Mouse (Mus musculus): ENCODE data around the gene Vat1. TPM values are rescaled to one million over a fixed set of nuclear protein-coding genes. Genes with fewer than 3 reads are reported as not detected.

Vat1 gene
- total and polyA plus RNA-seq, 3 experiments, result 14.9 to 49.4 (median 29.9) TPM

DNA sequence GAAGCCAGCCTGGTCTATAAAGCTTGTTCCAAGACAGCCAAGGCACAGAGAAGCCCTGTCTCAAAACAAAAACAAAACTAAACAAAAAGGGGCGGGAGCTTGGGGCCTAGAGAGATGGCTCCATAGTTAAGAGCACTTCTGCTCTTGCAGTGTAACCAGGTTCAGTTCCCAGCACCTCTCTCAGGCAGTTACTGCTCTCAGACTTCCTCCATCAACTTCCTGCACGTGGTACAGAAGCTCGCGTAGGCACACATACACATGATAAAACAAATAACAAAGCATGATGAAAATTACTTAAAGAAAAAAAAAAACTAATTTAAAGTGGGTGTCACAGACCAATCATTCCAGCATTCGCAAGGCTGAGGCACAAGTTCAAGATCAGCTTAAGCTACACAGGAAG lies 45.9 kb downstream of the Vat1 start:
- Histone ChIP-seq H3K4me3 (replicated peaks in 1 of 3; ENCODE audit: low read depth in 2 of 3, low read length in 2 of 3, poor library complexity in 1 of 3) (no peak overlapping the region), H3K27me3 (replicated peaks) (no peaks in the 10 kb centered on the region), H3K4me1 (ENCODE audit: control insufficient read depth in 1 of 2, insufficient read depth in 2 of 2) (peaks cover 7 to 39% of the 10 kb centered on the region in 2 experiments), H3K36me3 (replicated peaks in 1 of 2; ENCODE audit: control insufficient read depth in 1 of 2, insufficient read depth in 1 of 2, low read length in 1 of 2) (no peaks in the 10 kb centered on the region), H3K9me3 (replicated peaks; ENCODE audit: low read length) (no peaks in the 10 kb centered on the region), H3K79me2 (replicated peaks; ENCODE audit: control insufficient read depth, extremely low read depth, insufficient read depth, poor library complexity, severe bottlenecking) (peaks cover 12% of the 10 kb centered on the region), H3K9ac (ENCODE audit: insufficient read depth, low read depth) (no peak overlapping the region), H3K4me2 (ENCODE audit: insufficient read depth, low read depth, poor library complexity, severe bottlenecking) (no peak overlapping the region), H3K27ac (ENCODE audit: insufficient read depth, low read depth) (no peak overlapping the region)
- no peak for TF ChIP-seq MAX (IDR thresholded peaks at IDR 0.05; ENCODE audit: low read length)
- TF ChIP-seq PAX5 (IDR thresholded peaks at IDR 0.05; ENCODE audit: low read length), result no peak
- TF ChIP-seq ETS1 (conservative IDR thresholded peaks at IDR 0.05; ENCODE audit: low read depth, low read length), result no peak
- TF ChIP-seq CHD2 (IDR thresholded peaks at IDR 0.05; ENCODE audit: low read length), result no peak
- no peak for TF ChIP-seq ZNF384 (IDR thresholded peaks at IDR 0.05; ENCODE audit: low read depth, low read length)
- TF ChIP-seq ZKSCAN1 (IDR thresholded peaks at IDR 0.05; ENCODE audit: borderline replicate concordance, low read depth, low read length), result no peak
- no peak for TF ChIP-seq MEF2A (IDR thresholded peaks at IDR 0.05; ENCODE audit: borderline replicate concordance, low read depth, low read length)
- TF ChIP-seq POLR2A (IDR thresholded peaks at IDR 0.05; ENCODE audit: low read depth, low read length), result no peak
- no peak for TF ChIP-seq JUN (IDR thresholded peaks at IDR 0.05; ENCODE audit: insufficient read depth, low read depth, low read length)
- TF ChIP-seq NELFE (IDR thresholded peaks at IDR 0.05; ENCODE audit: low read depth, low read length), result no peak
- TF ChIP-seq TCF12 (IDR thresholded peaks at IDR 0.05; ENCODE audit: low read depth, low read length), result no peak
- dilution Hi-C loops (cut with MboI; ENCODE audit: extremely low pct_ligation_motif_present, extremely low pct_unique_long_range_greater_than_20kb, low sequenced_read_pairs), result no loop called here
- DNase-seq (ENCODE audit: extremely low read depth), result no peak
- in situ Hi-C loops (cut with MboI; ENCODE audit: low pct_ligation_motif_present, low pct_unique_long_range_greater_than_20kb, low sequenced_read_pairs), result no loop called here

DNA sequence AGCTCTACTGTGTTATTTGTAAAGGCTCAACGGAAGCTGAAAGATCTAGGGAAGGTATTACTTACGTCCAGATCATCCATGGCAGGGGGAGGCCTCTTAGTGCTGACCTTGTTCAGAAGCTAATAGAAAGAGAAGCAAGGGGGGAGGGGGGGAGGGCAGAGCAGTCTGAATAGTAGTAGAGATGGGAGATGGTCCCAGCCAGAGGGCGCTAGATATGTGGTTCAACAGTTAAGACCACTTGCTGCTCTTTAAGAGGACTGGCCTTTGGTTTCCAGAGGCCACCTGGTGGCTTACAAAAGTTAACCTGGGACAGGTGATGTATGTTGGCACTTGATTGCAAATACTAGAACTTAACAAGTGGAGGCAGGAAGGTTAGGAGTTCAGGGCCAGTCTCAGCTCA lies 46.4 kb downstream of the Vat1 start:
- no peak overlapping the region for H3K9ac ChIP-seq (ENCODE audit: insufficient read depth, low read depth)
- H3K4me1 ChIP-seq (ENCODE audit: control insufficient read depth in 1 of 2, insufficient read depth in 2 of 2), result peaks cover 7 to 39% of the 10 kb centered on the region in 2 experiments
- no peak overlapping the region for H3K4me2 ChIP-seq (ENCODE audit: insufficient read depth, low read depth, poor library complexity, severe bottlenecking)
- peak; percentile 59 for DNase-seq (ENCODE audit: extremely low read depth)
- H3K36me3 ChIP-seq (replicated peaks in 1 of 2; ENCODE audit: control insufficient read depth in 1 of 2, insufficient read depth in 1 of 2, low read length in 1 of 2), result peaks cover 0 to 4% of the 10 kb centered on the region in 2 experiments
- H3K9me3 ChIP-seq (replicated peaks; ENCODE audit: low read length), result no peaks in the 10 kb centered on the region
- peaks cover 12% of the 10 kb centered on the region for H3K79me2 ChIP-seq (replicated peaks; ENCODE audit: control insufficient read depth, extremely low read depth, insufficient read depth, poor library complexity, severe bottlenecking)
- H3K27me3 ChIP-seq (replicated peaks), result no peaks in the 10 kb centered on the region
- dilution Hi-C loops (cut with MboI; ENCODE audit: extremely low pct_ligation_motif_present, extremely low pct_unique_long_range_greater_than_20kb, low sequenced_read_pairs) (no loop called here), in situ Hi-C loops (cut with MboI; ENCODE audit: low pct_ligation_motif_present, low pct_unique_long_range_greater_than_20kb, low sequenced_read_pairs) (no loop called here)
- H3K27ac ChIP-seq (ENCODE audit: insufficient read depth, low read depth), result no peak overlapping the region
- TF ChIP-seq SMC3 (IDR thresholded peaks at IDR 0.05; ENCODE audit: low read depth, low read length), result peak; percentile 59
- TF ChIP-seq POLR2A (IDR thresholded peaks at IDR 0.05; ENCODE audit: low read depth, low read length), result no peak
- TF ChIP-seq SIN3A (IDR thresholded peaks at IDR 0.05; ENCODE audit: low read length), result peak; percentile 19; the same call in 1 of the 2 replicates
- TF ChIP-seq CHD1 (IDR thresholded peaks at IDR 0.05; ENCODE audit: low read depth, low read length), result no peak
- peak; percentile 27 for TF ChIP-seq RAD21 (IDR thresholded peaks at IDR 0.05; ENCODE audit: low read depth, low read length)
- no peak; the same call in 1 of the 2 replicates for TF ChIP-seq ETS1 (conservative IDR thresholded peaks at IDR 0.05; ENCODE audit: low read depth, low read length)
- no peak for TF ChIP-seq ZMIZ1 (IDR thresholded peaks at IDR 0.05; ENCODE audit: low read depth, low read length)
- TF ChIP-seq CTCF (conservative IDR thresholded peaks at IDR 0.05 in 1 of 2, IDR thresholded peaks at IDR 0.05 in 1 of 2; ENCODE audit: low read depth in 2 of 2, low read length in 2 of 2), result peak in 1 of 2 experiments; percentile 80; a peak in 2 of 4 replicates
- TF ChIP-seq HCFC1 (IDR thresholded peaks at IDR 0.05; ENCODE audit: low read depth, low read length), result peak; percentile 34; the same call in 1 of the 2 replicates
- 0 out of 2 replicates have a peak, but pooled peaks have one; percentile 21 for TF ChIP-seq CHD2 (IDR thresholded peaks at IDR 0.05; ENCODE audit: low read length)
- 0 out of 2 replicates have a peak, but pooled peaks have one; percentile 31 for TF ChIP-seq MYC (IDR thresholded peaks at IDR 0.05; ENCODE audit: low read depth, low read length)
- TF ChIP-seq NELFE (IDR thresholded peaks at IDR 0.05; ENCODE audit: low read depth, low read length), result no peak
- 0 out of 2 replicates have a peak, but pooled peaks have one; percentile 35 for TF ChIP-seq MEF2A (IDR thresholded peaks at IDR 0.05; ENCODE audit: borderline replicate concordance, low read depth, low read length)
- peak; percentile 42; the same call in 1 of the 2 replicates for TF ChIP-seq ELF1 (IDR thresholded peaks at IDR 0.05; ENCODE audit: low read depth, low read length)
- no peak for TF ChIP-seq USF1 (IDR thresholded peaks at IDR 0.05; ENCODE audit: low read depth, low read length)
- TF ChIP-seq PAX5 (IDR thresholded peaks at IDR 0.05; ENCODE audit: low read length), result no peak
- peak; percentile 55; the same call in 1 of the 2 replicates for TF ChIP-seq MAZ (IDR thresholded peaks at IDR 0.05; ENCODE audit: low read depth, low read length)
- no peak overlapping the region for H3K4me3 ChIP-seq (replicated peaks in 1 of 3; ENCODE audit: low read depth in 2 of 3, low read length in 2 of 3, poor library complexity in 1 of 3)
